Mouse (Mus musculus): ENCODE data around the gene Rora.

The Rora gene

GRCm38 (mm10) chr9:69006666-69007065, 353.1 kb downstream of the Rora start:
- peak; percentile 84 for DNase-seq (ENCODE audit: low read depth, low spot score)

GRCm38 (mm10) chr9:69008706-69009105, 355.1 kb downstream of the Rora start:
- DNase-seq (ENCODE audit: low read depth, low spot score): no peak

GRCm38 (mm10) chr9:69010886-69011285, 357.3 kb downstream of the Rora start:
- peak; percentile 65 for DNase-seq (ENCODE audit: low read depth, low spot score)

- no peak for DNase-seq (ENCODE audit: low read depth, low spot score)
These were observed 359.7 kb downstream of the Rora start for GRCm38 (mm10) chr9:69013186-69013715.

GRCm38 (mm10) chr9:69014203-69014602, 360.6 kb downstream of the Rora start:
- no peak for DNase-seq (ENCODE audit: low read depth, low spot score)

- DNase-seq (ENCODE audit: low read depth, low spot score): no peak
These were observed 366.8 kb downstream of the Rora start for GRCm38 (mm10) chr9:69020381-69020780.

- DNase-seq (ENCODE audit: low read depth, low spot score): no peak
These were observed 367.9 kb downstream of the Rora start for GRCm38 (mm10) chr9:69021482-69021881.

GRCm38 (mm10) chr9:69023314-69023713, 369.7 kb downstream of the Rora start:
- DNase-seq (ENCODE audit: low read depth, low spot score): no peak

GRCm38 (mm10) chr9:69028177-69028576, 374.6 kb downstream of the Rora start:
- DNase-seq (ENCODE audit: low read depth, low spot score): no peak

GRCm38 (mm10) chr9:69034301-69034871, 380.8 kb downstream of the Rora start:
- no peak for DNase-seq (ENCODE audit: low read depth, low spot score)

- DNase-seq (ENCODE audit: low read depth, low spot score): no peak
These were observed 381.9 kb downstream of the Rora start for GRCm38 (mm10) chr9:69035456-69035855.

GRCm38 (mm10) chr9:69036296-69036695, 382.7 kb downstream of the Rora start:
- DNase-seq (ENCODE audit: low read depth, low spot score): no peak

GRCm38 (mm10) chr9:69043920-69044613, 390.5 kb downstream of the Rora start:
- peak; percentile 71 for DNase-seq (ENCODE audit: low read depth, low spot score)

GRCm38 (mm10) chr9:69044614-69045133, 391.1 kb downstream of the Rora start:
- no peak for DNase-seq (ENCODE audit: low read depth, low spot score)

- no peak for DNase-seq (ENCODE audit: low read depth, low spot score)
These were observed 392.3 kb downstream of the Rora start for GRCm38 (mm10) chr9:69045908-69046307.

- peak; percentile 73 for DNase-seq (ENCODE audit: low read depth, low spot score)
These were observed 397.3 kb downstream of the Rora start for GRCm38 (mm10) chr9:69050856-69051255.

- DNase-seq (ENCODE audit: low read depth, low spot score): peak; percentile 81
These were observed 398.3 kb downstream of the Rora start for GRCm38 (mm10) chr9:69051890-69052289.

- DNase-seq (ENCODE audit: low read depth, low spot score): peak; percentile 85
These were observed 401.7 kb downstream of the Rora start for GRCm38 (mm10) chr9:69055302-69055701.

- peak; percentile 65 for DNase-seq (ENCODE audit: low read depth, low spot score)
These were observed 417.7 kb downstream of the Rora start for GRCm38 (mm10) chr9:69071203-69071867.

- no peak for DNase-seq (ENCODE audit: low read depth, low spot score)
These were observed 419.7 kb downstream of the Rora start for GRCm38 (mm10) chr9:69073271-69073670.

- no peak for DNase-seq (ENCODE audit: low read depth, low spot score)
These were observed 430.6 kb downstream of the Rora start for GRCm38 (mm10) chr9:69084086-69084719.
